Mouse (Mus musculus): ENCODE data around the gene Ska2.
A peak's percentile ranks its signal among the peaks of the same experiment; 100 is the strongest.

Gene Ska2

DNA sequence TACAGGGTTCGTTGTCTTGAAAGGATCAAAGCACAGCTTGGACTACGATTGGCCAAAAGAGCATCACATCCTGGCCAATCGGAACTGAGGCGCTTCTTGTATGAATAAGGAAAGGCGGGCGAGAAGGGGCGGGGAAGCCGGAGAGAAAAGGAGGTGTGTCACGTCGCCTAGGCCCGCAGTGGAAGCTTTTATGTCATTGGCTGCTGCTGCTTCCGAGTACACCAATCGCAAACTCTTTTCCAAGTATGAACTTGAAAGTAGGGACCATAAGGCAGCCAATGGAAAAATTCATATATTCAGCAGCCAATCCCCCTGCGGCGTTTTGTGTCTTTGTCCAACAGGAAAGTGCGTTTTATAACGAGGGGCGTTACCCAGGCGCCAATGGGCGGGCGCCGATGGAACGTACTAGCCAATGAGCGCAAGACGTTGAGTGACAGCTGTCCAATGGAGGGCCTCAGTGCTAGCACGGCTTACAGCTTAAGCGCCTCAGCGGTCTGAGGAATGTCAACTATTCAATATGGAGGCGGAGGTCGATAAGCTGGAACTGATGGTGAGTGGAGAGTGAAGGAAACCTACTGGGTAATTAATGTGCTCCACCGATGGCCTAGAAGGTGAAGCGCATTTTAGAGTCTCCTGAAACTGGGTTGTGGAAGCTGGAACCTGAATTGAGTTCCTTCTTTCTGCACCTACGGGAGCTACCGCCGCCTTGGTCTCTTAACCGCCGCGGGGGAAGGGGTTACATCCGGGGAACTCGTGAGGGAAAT lies at the start of gene Ska2:
TSS of gene Ska2 (plus strand) at position 480 of the 764 bp plus-strand sequence.
- peak; percentile 99 for DNase-seq (ENCODE audit: low spot score)

DNA sequence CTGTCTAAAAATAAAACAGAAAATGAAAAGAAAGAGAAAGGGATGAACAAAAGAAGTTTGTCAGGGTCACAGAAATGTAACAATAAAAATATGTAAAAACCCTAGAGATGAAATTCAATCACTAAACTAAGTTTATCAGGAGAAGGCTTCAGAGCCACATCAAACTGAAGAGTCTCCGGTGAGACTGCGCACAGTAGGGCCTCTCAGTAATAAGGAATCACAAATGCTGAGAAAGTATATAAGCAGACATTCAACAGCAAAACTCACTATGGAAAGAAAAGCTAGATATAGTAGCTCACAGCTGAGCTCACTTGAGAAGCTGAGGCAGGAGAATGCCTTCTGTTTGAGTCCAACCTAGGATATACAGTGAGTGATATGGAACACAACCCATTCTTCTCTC lies 48.6 kb upstream of the Ska2 start:
- no peak for DNase-seq (ENCODE audit: low spot score)

DNA sequence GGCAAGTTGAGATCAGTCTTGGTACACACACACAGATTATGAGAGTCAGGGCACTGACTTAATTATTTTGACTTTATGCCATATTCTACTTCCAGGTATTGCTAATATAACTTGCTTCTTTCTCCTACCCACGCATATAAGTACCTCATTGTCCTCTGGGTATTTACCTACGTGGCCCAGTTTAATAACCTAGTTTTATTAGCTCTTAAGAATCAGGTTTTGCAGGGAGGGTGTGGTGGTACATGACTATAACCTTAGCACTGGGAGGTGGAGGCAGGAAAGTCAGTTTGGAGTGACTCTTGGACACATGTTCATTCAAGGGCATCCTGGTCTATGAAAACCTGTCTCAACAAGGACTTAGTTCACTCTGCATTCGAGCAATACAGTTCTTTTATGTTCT lies 46.9 kb upstream of the Ska2 start:
- no peak for DNase-seq (ENCODE audit: low spot score)

DNA sequence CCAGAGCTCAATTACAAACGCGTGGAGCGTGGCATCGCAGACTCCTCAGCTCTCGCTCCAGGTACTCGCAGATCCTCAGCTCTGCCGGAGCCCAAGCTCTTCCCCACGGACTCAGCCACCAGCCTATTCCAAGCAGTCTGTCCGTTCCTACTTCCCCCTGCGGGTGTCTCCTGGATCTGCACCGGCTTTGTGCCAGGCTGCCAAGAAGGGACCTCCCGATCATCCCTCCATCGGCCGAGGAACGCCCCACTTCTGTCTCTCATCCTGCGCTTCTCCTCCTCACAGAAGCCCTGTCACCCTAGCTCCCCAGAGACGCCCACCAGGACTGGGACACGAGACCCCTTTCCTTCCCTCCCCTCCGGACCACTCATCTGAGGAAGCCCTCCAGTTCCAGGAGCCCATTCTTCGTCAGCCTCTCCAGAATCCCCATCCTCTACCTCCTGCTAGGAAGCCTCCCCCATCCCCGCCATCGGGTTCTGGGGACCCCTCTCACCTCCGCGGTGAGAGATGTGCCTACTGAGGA lies 35.6 kb upstream of the Ska2 start:
- DNase-seq (ENCODE audit: low spot score): peak; percentile 80

DNA sequence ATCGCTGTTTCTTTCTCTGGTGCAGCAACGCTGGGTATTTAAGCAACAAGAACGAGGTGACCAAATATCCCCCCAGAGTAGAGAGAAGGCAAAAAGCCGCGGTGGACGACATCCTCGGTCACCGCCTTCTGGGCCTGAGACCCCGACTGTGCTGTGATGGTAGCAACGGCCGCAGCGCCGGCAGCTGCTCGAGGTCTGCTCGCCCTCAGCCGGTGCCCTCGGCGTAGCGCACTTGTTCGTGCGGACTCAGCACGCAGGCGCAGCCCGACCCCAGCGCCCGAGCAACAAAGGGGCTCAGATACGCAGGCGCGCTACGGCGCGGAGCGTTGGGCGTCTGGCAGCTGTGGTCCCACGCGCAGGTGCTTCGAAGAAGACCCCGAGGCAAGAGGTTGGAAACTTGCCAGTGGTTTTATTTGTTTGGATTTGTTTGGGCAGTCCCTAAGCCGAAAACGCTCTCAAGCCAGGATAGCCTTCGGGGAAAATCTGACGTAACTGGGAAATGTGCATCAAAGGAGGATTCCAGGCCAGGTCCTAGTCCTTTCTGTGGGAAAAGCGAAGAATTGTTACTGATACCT lies 35.1 kb upstream of the Ska2 start, which contains the start of gene Gdpd1:
TSS of gene Gdpd1 (minus strand) at position 197 of the 575 bp plus-strand sequence.
- DNase-seq (ENCODE audit: low spot score): peak; percentile 89

DNA sequence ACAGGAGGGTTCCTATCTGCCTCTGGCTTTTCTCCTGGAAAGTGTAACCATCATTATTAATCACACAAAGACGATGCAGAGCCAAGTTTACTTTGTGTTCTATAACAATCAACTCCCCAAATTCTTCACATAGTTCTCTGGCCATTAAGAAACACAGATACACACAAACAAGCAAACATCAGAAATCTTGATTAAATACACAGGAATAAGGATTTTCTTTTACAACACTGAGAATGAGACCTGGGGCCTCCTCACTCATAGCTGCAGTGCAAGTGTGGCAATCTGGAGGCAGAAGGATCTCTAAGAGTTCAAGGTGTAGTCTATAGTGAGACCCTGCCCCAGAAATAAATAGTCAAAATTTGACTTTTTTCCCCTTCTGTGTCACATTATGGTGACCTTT lies 25.3 kb upstream of the Ska2 start:
- DNase-seq (ENCODE audit: low spot score): no peak

DNA sequence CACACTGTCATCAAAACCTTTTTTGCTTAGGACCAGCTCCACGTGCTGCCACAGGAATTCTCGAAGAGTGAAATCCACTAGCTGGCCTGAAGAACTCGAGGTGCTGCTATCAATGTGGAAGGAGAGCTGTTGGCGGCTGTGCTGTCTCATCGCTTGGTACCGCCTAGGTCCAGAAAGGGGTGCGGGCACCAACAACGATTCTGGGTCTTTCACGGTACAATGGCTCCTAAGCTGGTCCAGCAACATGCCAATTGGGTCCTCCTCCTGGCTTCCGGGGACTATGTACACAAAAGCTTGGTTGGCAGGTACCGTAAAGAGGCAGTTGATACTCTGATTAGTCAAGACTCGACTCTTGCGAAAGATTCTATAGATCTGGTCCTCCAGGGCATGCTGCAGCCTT lies 23.6 kb upstream of the Ska2 start:
- DNase-seq (ENCODE audit: low spot score): no peak

DNA sequence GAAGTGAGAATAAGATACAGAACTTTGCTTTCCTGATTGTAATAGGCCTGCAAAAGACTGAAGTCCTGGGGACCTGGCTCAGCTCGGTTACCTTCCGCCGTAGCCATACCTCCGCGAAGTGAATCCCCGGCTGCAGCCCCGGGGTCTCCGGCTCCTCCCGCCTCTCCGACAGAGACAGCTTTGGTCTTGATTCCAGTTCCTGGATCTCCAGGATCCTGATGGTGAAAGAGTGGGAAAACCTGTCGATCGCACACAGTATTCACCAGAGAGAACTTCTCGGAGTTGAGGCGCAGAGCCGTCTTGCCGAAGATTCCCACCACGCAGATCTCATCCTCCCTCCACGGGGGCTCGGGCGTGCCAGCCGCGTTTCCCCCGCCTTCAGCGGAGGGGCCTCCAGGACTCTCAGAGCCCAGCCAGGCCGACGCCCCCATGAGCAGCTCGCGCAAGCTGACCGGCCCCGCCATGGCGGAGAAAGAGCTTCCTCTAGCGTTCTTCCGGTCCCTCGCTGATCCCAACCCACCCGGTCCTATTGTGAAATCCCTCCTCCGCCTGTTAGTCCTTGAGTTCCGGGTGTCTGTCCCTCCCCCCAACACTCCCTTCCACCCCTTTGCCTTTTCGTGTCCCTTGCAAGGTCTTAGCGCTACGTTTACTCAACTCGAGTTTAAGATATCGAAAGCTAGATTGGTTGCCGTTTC lies 22.6 kb upstream of the Ska2 start, which contains the start of gene Smg8:
TSS of gene Smg8 (minus strand) at position 485 of the 695 bp plus-strand sequence.
- DNase-seq (ENCODE audit: low spot score): peak; percentile 87

DNA sequence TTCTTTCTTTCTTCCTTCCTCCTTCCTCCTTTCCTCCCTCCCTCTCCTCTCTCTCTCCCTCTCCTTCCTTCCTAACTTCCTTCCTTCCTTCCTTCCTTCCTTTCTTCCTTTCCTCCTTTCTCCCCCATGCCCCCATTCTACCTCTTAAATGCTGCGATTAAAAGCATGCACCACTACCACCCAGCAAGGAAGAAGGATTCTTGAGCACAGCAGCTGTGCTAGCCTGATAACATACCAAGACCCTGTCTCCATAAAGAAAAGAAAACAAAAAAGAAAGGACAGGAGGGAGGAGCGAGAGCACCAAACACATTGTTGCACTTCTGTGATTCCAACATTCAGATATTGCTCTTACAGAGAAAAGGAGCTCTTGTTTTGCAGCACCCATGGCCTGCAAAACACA lies 21.9 kb upstream of the Ska2 start:
- DNase-seq (ENCODE audit: low spot score): no peak

DNA sequence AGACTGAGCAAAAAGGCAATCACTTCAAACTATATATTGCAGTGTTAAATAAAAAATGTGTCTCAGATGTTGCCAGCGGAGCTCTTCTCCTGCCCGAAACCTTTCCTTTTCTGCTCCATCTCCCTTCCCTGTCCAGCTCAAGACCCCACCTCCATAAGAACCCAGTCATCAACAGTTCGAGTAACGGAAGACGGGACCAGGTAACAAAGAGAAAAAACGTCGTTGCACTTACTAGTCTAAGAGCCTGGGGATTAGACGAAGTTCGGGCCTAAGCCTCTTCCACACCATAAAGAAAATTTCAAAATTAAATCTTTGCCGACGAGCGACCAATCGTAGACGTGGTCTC lies 652 bp upstream of the Ska2 start, which contains the start of gene Prr11:
TSS of gene Prr11 (minus strand) at position 300 of the 346 bp plus-strand sequence.
- DNase-seq (ENCODE audit: low spot score): no peak

DNA sequence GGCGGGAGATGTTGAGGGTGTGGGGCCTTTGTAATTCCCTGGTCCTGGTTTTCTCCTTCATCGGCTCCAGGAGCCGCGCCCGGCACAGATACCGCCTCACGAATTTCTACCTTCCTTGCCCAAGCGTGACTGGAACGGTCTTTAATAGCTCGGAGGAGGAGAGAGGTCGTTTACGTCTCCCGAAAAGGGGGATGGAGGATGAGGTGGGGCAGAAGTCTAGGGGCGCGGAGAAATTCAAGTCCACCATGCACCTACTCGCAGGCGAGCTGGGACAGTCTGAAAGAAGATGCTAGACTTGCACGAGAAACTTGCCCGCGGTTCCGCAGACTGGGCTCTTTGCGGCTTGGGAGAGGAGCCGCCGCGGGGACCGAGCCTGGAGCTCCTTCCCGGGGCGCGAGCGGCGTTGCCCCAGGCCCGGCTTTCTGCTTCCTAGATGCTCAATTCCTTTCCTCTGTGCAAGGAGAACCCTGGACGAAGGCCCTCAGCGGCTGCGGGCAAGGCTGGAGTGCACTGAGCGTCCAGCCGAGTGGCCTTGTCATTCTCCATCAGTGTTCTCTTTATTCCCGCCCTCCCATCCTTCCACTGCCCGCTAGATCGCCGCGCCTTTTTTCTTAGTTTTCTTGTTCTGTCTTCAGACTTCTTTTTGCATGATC lies 611 bp downstream of the Ska2 start:
- no peak for DNase-seq (ENCODE audit: low spot score)

DNA sequence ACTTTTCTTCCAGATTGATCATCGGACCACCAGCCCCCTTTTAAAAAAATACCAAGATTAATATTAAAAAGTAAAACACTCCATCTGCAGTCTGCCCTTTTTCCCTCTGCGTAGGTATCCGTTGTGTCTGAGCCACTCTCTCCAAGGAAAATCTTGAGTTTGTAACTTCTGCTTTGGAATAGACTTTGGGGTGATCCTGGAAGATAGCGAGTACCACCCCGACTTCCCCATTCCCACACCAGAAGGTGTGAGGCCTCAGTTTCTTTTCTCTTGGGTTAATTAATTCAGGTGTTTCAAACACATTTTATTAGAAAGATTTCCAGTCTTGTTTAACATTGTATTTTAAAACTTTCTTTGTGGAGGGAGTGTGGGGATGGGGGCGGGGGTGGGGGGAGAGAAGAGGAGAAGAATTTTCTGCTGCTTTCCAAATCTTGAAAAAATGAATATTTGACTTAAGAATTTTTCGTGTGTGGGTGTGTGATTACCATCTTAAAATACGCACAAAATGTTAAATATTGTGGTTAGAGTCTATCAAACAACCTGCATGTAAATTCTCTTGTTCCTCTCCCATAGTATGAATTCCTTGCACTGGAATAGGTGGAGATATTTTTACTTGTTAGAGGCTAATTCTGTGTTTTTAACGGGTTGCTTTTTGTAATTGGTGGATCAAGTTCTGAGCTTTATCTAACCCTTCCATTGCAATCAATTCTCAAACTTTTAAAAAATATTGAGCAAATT lies 1.3 kb downstream of the Ska2 start:
- DNase-seq (ENCODE audit: low spot score): no peak

DNA sequence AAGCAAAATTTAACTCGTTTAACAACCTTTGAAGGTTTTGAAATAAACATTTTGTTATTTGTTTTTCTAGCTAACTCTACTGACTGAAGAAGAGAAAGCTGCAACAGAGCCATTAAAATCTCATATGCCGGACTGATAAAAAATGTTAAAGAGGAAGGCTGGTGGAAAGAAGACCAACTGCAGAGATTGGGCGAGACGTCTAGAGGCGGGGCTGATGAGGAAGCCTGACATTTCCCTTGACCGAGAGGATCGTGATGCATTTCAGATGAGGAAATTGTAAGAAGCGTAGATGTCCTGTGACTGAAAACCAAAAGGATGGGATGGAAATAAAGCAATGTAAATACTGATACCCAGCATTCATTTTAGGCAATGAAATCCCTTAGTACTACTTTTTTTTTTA lies 12.8 kb downstream of the Ska2 start:
- DNase-seq (ENCODE audit: low spot score): no peak

DNA sequence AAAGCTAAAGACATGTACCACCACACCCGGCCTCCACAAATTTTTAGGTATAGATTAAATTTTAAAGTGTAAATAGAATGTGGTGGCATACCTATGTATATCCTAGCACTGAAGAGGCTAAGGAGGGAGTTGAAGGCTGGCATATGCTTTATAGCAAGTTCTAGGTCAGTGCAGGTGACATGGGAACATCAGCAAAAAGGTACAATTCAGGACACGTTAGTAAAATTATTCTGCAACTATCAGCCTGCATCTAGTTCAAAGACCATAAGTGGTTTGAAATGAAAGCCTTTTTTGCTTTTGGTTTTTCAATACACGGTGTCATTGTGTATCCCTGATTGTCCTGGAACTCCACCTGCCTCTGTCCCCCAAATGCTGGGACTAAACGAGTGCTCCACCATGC lies 16.5 kb downstream of the Ska2 start:
- no peak for DNase-seq (ENCODE audit: low spot score)

DNA sequence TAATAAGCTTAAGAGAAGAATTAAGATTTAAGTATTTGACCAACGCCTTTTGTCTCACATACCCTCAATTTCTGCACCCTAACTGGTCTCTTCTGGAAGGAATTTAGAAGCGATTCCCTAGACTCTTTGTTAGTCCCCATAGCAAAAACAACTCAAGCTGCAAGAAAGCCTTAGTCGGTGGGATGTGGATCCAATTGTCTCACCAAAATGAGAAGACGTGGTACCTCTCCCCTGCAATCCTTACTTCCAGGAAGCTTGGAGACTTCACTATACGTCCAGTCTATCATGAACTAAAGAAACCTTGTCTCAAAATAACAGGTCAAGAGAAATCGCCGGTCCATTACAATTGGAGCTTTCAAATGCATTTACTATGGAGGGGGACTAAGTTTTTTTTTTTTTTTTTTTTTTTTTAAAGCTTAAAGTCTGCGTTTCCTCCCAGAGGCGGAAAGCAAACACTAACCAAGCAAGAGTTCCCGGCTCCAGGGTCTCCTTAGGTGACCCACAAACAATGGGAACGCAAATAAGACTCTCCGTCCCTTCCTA lies 17.3 kb downstream of the Ska2 start:
- DNase-seq (ENCODE audit: low spot score): no peak

DNA sequence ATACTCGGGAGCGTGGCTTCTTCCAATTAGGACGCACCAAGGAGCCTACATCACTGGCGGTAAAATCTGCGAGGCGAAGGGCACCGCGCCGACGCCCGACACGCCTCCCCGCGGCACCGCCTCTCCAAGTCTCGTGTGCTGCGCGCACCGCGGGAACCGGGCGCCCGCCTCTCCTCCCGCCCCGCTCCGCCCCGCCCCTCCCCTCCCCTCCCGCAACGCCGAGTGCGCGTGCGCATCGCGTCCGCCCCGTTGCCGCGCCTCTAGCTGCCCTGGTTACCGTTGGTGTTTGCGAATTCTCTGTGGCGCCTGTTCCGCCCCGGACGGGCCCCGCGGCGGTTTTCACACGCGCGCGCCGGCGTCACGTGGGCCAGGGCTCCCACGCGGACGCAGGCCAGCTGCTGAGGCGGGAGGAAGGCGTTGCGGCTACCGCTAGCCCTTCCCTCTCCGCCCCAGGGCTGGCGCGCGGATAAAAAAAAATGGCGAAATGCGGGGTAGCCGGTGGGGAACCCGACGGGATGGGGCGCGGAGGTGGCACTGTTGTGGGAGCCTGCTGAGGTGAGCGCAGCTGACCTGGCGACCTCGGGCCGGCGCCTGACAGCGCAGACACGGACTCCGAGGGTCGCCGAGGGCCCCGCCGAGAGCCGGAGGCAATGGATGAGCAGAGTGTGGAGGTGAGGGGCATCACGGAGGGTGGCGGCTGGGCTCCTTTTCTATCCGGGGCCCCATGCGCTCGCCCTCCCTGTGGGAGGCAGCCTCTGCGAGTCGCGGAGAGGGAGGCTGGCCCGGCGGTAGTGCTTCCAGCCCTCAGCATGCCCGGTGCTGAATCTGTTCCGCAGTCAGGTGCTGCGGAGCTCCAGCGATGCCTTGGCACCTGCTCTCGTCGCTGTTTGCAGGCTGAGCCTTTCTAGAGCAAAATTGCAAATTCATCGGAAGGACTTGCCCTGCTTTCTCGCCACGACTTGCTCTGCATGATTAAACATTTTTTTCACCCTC lies 18.1 kb downstream of the Ska2 start, which contains the start of gene Trim37:
TSS of gene Trim37 (plus strand) at position 254 of the 993 bp plus-strand sequence.
- DNase-seq (ENCODE audit: low spot score): peak; percentile 91

DNA sequence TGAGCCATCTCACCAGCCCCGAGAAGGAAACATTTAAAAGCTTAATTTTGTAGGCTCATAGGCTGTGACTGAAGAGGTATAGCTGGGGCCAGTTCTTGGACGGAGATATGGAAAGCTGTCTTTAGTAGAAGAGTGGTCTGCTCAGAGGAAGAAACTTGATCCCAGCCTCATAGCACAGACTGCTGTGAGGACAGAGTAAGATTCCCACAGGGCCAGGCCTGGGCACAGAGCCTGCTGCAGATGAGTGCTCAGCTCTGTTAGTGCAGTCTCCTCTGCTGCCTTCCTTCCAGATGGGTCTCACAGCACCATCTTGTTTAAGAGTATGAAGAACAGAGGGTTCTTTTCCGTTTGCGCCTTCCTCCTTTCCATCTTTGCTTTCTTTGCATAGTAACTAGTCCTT lies 27.2 kb downstream of the Ska2 start:
- DNase-seq (ENCODE audit: low spot score): no peak

DNA sequence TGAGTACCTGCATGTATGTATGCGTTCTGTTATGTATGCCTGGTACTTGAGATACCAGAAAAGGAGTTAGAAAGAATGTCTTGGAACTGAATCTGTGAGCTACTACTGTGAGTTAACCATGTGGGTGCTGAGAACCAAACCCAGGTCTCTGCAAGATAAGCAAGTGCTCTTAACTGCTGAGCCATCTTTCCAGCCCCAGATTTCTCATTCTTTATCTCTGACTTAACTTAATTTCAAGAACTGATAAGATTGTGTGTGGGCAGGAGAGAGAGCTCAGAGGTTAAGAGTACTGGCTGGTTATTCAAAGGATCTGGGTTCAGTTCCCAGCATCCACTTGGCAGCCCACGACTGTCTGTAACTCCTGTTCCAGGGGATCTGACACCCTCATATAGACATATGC lies 49.0 kb downstream of the Ska2 start:
- DNase-seq (ENCODE audit: low spot score): no peak

DNA sequence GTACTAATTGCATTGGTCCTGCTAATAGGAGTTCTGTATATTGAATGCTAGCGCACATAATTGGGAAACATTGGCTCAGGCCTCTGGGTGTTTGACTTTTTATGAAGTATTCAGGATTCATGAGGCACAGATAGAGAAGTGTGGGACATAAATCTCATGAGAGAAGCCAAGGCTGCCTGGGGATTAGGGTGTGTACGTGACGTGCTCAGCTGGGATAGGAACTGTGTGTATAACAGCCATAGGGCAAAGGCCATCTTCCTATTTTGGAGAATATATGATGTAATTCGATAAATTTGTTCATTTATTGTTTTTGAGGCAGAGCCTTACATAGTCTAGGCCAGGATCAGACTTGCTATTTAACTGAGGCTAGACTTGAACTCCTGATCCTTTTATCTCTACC lies 53.7 kb downstream of the Ska2 start:
- DNase-seq (ENCODE audit: low spot score): no peak

DNA sequence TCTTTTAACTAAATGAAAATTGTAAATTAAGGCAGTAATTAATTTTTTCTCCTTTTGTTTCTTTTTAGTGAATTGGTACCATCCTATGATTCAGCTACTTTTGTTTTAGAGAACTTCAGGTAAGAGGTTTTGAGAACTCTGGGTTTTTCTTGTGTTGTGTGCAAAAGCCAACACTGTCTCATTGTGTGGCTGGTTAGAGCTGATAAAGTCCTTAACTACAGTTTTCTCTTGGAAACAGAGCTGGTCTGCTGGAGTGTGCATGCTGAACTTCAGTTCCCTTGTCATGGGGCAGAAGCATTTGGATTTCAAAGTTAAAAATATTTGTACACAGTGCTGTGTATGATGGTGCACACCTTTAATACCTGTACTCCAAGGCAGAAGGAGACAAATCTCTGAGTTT lies 54.7 kb downstream of the Ska2 start:
- no peak for DNase-seq (ENCODE audit: low spot score)

All from lung, postnatal 25 days (tissue).